28 mouse cellular contexts compared by ENCODE assay signal in the genomic region with DNA sequence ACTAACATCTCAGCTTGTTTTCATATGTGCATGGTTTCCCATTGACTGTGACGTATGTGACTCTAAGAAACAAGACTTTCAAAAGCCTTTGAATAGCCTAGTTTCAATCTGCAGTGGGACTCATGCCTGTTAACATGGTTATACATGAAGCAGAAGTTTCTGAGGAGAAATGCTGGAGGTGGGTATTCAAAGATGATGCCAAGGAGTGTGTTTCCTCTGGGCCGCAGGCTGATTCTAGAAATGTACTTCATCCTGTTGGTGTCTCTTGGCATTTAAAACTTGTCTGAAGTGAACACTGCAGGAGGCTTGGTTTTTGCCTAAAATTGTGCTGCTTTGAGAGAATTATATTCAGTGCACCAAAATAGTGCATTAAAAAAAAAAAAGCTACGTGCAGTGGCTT. TPM values are rescaled to one million over a fixed set of nuclear protein-coding genes. Genes with fewer than 3 reads are reported as not detected.
"Had no signal": no experiment of that assay in that cellular context is flagged by ENCODE, and none has a peak within 500 bp of the region (broad histone marks: within the 10 kb centered on the region; RNA-seq: fewer than 3 reads in every experiment).

No protein-coding gene starts in this region.

- H3K27ac ChIP-seq: intestine, embryonic 15.5 days; limb, embryonic 10.5 days; limb, embryonic 13.5 days; liver, embryonic 12.5 days; liver, embryonic 15.5 days; lung, embryonic 15.5 days; midbrain, embryonic 10.5 days; midbrain, embryonic 13.5 days; neural tube, embryonic 13.5 days; stomach, embryonic 15.5 days had no signal

- H3K4me3 ChIP-seq: intestine, embryonic 15.5 days; limb, embryonic 10.5 days; limb, embryonic 13.5 days; liver, embryonic 12.5 days; liver, embryonic 15.5 days; lung, embryonic 15.5 days; megakaryocyte, embryonic 14.5 days; midbrain, embryonic 10.5 days; midbrain, embryonic 13.5 days; myocyte; neural tube, embryonic 13.5 days; stomach, embryonic 15.5 days had no signal

- DNase-seq: kidney, adult 11 months; kidney, adult 9 months; kidney, postnatal 14 days; kidney, postnatal 4 days; layer of hippocampus, adult 9-11 months; layer of hippocampus, postnatal 36 days; liver; lung, adult 18-20 months; lung, postnatal 10 days; lung, postnatal 36 days; retina, postnatal 1 day; spleen, adult 18-20 months; thymus, adult 18-20 months; thymus, postnatal 4 days had no signal

RNA-seq across cellular contexts. Expression of gene Me3, which starts 34.2 kb away (rescaled TPM):
- total RNA-seq: monocyte, adult 5-6 weeks; neutrophil, adult 5-6 weeks had no signal
